Mouse (Mus musculus) kidney, embryonic 16.5 days (tissue): ENCODE measurements around the gene Kirrel3. TPM values are rescaled to one million over a fixed set of nuclear protein-coding genes. Genes with fewer than 3 reads are reported as not detected.

Experiments
- ATAC-seq: fragments of 200-750 bp; cut with Nextera tagmentation; 2 replicates; pipeline ENCODE4 v1.8.0; 2017; ENCODE audit warnings: moderate TSS enrichment; ENCODE audit not compliant: low FRiP score, low TSS enrichment
- H3K27ac ChIP-seq: fragments of 300-500 bp; sonication (generic); 2 replicates; pipeline ENCODE4 v1.5.1; 2014; ENCODE audit warnings: low read length
- H3K27me3 ChIP-seq: fragments of 300-500 bp; sonication (generic); 2 replicates; pipeline ENCODE4 v1.6.1; 2014; ENCODE audit warnings: low read length, control low read depth, mixed read lengths; ENCODE audit not compliant: insufficient read depth
- H3K36me3 ChIP-seq: fragments of 300-500 bp; sonication (generic); 2 replicates; pipeline ENCODE4 v1.6.1; 2014; ENCODE audit warnings: low read length, control low read depth, mixed read lengths; ENCODE audit not compliant: insufficient read depth
- H3K4me1 ChIP-seq: fragments of 300-500 bp; sonication (generic); 2 replicates; pipeline ENCODE4 v1.6.1; 2014; ENCODE audit warnings: low read length, control low read depth, mixed read lengths; ENCODE audit not compliant: insufficient read depth
- H3K4me2 ChIP-seq: fragments of 300-500 bp; sonication (generic); replicated peaks from 2 replicates; pipeline ENCODE4 v1.6.1; 2014; ENCODE audit warnings: low read depth, low read length
- H3K4me3 ChIP-seq: fragments of 300-500 bp; sonication (generic); 2 replicates; pipeline ENCODE4 v1.5.1; 2014; ENCODE audit warnings: mild to moderate bottlenecking, low read length
- H3K9ac ChIP-seq: fragments of 300-500 bp; sonication (generic); replicated peaks from 2 replicates; pipeline ENCODE4 v1.6.1; 2014; ENCODE audit warnings: low read length
- H3K9me3 ChIP-seq: fragments of 300-500 bp; sonication (generic); 2 replicates; pipeline ENCODE4 v1.6.1; 2016; ENCODE audit warnings: low read length, control low read depth
- WGBS: fragments of 180-500 bp; shearing (Covaris S2); extraction: QIAGEN DNeasy Blood & Tissue Kit; methylation state at CpG from one replicate; pipeline ENCODE4 v1.1.7; 2014; 5-methylcytosine and 5-hydroxymethylcytosine counted together
- polyA plus RNA-seq: library from polyadenylated mRNA; unstranded; fragments of >200 nt; fragmentation: Nextera tagmentation; extraction: Ambion mirVana; gene quantifications from 2 replicates; pipeline ENCODE4 v1.2.1, GENCODE M21; 2015

Gene Kirrel3
- polyA plus RNA-seq, 1 experiment from 2014 or later: 2.6 TPM

DNA sequence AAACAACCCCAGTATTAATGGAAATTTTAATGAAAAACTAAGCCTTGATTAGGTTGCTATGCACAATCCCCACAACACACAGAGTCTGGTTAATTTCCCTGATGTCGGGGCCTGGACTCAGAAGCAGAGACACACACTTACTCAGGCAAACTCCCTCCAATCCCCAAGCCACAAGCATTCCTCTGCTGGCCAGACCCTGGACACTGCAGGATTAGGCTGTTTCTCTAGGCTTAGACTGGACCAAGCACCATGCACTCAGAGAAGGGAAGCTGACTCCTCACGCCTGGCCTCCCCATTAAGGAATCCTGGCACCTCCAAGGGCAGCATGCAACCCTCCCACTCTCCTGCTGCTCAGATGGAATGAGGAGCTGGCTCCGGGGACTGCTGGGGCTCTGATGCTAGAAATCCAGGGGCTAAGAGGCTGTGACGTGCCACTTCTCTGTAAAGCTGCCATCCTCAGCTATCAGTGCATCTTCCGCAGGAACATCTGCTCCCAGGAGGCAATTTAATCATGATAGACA is 324.4 kb downstream of the Kirrel3 start:
- no peak overlapping the region for H3K27ac ChIP-seq
- H3K9me3 ChIP-seq: no peaks in the 10 kb centered on the region
- H3K4me2 ChIP-seq: no peak overlapping the region
- no peak overlapping the region for H3K4me3 ChIP-seq
- no peaks in the 10 kb centered on the region for H3K36me3 ChIP-seq
- WGBS: 66% methylated on average over 5 of the region's 5 CpGs
- no peaks in the 10 kb centered on the region for H3K4me1 ChIP-seq
- no peaks in the 10 kb centered on the region for H3K27me3 ChIP-seq
- H3K9ac ChIP-seq: no peak overlapping the region
- no peak for ATAC-seq

DNA sequence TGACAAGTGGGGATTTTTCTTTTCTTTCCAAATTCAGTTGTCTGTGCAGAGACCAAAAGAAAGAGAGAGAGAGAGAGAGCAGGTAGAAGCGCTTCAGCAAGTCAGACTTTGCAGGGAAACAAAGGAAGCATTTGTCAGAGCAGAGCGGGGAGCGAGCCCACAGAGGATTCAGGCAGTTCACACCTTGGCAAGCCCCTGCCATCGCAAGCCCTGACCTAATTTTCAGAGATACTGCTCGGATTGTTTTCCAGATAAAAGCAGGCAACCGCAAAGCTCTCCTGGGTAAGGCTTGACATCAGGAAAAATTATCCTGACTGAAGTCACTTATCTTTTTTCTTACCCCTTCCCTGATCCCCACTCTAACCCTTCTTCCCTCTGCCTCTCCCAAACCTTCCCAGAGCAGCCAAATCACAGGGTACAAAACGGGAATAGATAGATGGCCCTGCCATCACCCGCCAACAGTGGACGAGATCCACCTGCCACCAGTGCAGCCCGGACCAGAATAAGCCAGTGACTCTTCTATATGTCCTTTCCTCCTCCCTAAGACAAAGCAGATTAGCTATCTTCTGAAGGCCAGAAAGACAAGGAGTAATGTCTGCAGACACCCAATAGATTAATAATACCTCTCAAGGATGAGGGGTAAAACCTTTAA is 332.8 kb downstream of the Kirrel3 start:
- Histone ChIP-seq H3K36me3 (no peaks in the 10 kb centered on the region), H3K27me3 (no peaks in the 10 kb centered on the region), H3K4me1 (no peaks in the 10 kb centered on the region), H3K27ac (no peak overlapping the region), H3K9ac (no peak overlapping the region), H3K4me3 (no peak overlapping the region), H3K4me2 (no peak overlapping the region), H3K9me3 (no peaks in the 10 kb centered on the region)
- 27% methylated on average over 10 of the region's 10 CpGs for WGBS
- no peak for ATAC-seq

DNA sequence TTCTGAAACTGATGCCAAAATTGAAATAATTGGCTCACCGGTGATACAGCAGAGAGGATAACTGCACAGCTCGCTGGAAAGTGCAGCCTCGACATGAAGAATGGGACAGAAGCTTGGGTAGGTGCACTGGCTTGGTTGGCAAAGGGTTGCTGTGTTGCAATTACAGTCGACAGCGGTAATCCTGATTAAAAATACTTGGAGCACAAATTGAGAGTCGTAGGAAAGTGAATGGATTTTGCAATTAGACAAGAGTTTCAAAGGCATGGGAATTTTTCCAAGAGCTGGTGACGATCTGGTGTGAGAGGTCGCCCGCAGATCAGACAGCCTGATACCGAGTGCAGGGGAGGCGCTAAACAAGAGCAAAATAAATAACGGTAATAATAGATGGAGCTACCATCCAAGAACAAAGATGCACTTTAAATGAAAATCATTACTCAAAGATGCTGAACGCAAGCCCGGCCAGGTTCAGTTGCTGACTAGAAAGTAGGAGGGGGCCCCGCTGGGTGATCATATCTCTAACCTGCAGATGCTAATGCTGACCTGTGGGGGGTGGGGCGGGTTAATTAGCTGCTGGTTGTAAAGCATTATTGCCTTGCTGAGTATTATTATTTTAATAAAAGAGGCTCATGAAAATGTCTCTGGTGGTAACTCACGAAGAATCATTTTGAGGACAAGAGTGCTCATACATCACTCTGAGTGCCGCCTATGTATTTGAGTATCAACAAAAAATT is 338.8 kb downstream of the Kirrel3 start:
- no peaks in the 10 kb centered on the region for H3K36me3 ChIP-seq
- no peaks in the 10 kb centered on the region for H3K9me3 ChIP-seq
- H3K27ac ChIP-seq: no peak overlapping the region
- H3K27me3 ChIP-seq: no peaks in the 10 kb centered on the region
- H3K4me1 ChIP-seq: peaks cover 6% of the 10 kb centered on the region
- H3K4me3 ChIP-seq: no peak overlapping the region
- H3K9ac ChIP-seq: no peak overlapping the region
- WGBS: 47% methylated on average over 18 of the region's 18 CpGs
- H3K4me2 ChIP-seq: no peak overlapping the region
- no peak for ATAC-seq

DNA sequence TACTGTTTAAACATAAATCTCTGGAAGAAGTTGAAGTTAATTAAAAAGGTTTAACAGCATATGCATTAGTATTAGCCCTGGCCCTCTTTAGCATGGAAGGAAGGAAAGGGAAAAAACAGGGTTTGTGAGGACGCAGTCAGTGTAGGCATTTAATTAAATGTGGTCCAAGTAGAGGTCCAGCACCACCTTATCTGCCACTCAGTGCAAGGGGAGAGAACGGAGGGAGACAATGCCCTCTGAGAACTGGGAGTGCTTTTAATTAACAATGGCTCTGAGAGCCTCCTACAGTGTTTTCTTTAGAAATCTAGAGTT is 339.4 kb downstream of the Kirrel3 start:
- Histone ChIP-seq H3K36me3 (no peaks in the 10 kb centered on the region), H3K9me3 (no peaks in the 10 kb centered on the region), H3K4me3 (no peak overlapping the region), H3K9ac (no peak overlapping the region), H3K27me3 (no peaks in the 10 kb centered on the region), H3K4me1 (peaks cover 6% of the 10 kb centered on the region), H3K4me2 (no peak overlapping the region), H3K27ac (no peak overlapping the region)
- ATAC-seq: no peak; the same call in 1 of the 2 replicates
- 20% methylated on average over 2 of the region's 2 CpGs for WGBS

- Histone ChIP-seq H3K27me3 (no peaks in the 10 kb centered on the region), H3K4me2 (no peak overlapping the region), H3K9me3 (no peaks in the 10 kb centered on the region), H3K4me3 (no peak overlapping the region), H3K27ac (no peak overlapping the region), H3K9ac (no peak overlapping the region), H3K4me1 (peaks cover 6% of the 10 kb centered on the region), H3K36me3 (no peaks in the 10 kb centered on the region)
- 49% methylated on average over 11 of the region's 11 CpGs for WGBS
- ATAC-seq: no peak
Observed at GRCm38 (mm10) chr9:34825402-34826008, 339.8 kb downstream of the Kirrel3 start.

DNA sequence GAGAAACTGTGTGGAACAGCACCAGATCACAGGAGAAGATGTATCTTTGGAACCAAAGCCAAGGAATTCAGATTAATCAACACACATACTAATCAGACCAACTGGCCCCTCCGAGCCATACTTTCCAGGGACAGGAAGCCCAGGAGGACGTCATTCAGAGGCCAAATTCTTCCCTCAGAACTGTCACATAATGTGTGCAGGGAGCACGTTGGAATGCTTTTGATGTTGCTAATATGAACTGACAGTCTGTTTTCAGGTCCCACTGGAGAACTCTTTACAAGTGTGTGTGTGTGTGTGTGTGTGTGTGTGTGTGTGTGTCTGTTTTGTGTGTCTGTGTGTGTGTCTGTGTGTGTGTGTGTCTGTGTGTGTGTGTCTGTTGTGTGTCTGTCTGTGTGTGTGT is 345.0 kb downstream of the Kirrel3 start:
- H3K27ac ChIP-seq: no peak overlapping the region
- no peaks in the 10 kb centered on the region for H3K4me1 ChIP-seq
- WGBS: 40% methylated on average over 3 of the region's 3 CpGs
- no peaks in the 10 kb centered on the region for H3K27me3 ChIP-seq
- H3K9ac ChIP-seq: no peak overlapping the region
- no peak overlapping the region for H3K4me3 ChIP-seq
- H3K36me3 ChIP-seq: no peaks in the 10 kb centered on the region
- no peaks in the 10 kb centered on the region for H3K9me3 ChIP-seq
- ATAC-seq: no peak
- H3K4me2 ChIP-seq: no peak overlapping the region

DNA sequence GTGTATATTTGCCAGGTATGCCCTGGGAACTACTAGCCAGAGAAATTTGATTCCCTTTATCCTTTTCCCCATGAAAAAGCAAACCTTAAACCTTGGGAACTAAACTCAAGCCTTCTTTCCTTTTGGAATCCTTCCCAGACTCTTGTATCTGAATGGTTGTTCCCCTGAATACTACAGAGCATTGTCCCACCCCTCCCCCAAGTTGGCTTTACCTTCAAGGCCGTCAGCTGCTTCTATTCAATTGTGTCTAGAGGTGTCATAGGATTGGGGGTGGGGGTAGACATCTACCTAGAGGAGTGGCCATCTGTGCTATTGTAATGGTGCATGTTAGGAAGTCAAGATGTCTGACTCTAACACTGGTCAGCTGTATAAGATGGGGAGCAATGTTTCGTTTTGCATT is 351.1 kb downstream of the Kirrel3 start:
- ATAC-seq: no peak
- Histone ChIP-seq H3K4me2 (no peak overlapping the region), H3K4me3 (no peak overlapping the region), H3K27ac (no peak overlapping the region), H3K27me3 (no peaks in the 10 kb centered on the region), H3K9ac (no peak overlapping the region), H3K9me3 (no peaks in the 10 kb centered on the region), H3K4me1 (no peaks in the 10 kb centered on the region), H3K36me3 (no peaks in the 10 kb centered on the region)
- 76% methylated on average over 2 of the region's 2 CpGs for WGBS

DNA sequence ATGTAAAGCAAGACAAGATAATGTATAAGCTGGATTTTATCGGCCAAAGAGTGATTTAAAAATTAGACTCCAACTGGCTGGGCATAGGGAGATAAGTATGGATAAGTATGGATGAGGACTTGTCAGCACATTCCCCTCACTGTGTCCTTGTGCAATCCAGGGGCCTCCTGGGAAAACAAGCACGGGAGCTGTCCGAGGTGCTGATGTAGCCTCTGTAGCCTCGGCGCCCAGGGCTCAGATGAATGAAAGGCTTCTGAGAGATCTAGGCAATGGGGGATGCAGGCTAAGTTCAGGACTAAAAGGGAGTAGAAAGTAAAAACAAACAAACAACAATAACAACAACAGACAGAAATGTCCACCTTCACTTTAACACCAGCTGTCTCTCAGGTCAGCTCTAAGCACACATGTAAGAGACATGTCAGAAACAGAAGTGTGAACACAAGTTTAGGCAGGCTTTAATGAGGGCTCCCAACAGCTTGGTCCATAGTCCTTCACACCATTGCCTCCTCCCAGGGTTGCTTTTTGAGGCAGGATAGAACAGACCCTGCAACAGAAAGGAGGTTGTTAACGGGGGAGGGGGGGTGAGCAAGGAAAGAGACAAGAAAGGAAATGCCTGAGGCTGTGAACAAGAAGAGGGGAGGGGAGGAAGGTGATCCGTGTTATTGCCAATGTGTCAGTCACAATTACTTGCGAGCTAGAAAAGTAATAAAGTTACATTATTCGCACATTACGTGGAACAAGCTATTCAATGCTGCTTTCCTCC is 352.2 kb downstream of the Kirrel3 start:
- 38% methylated on average over 10 of the region's 10 CpGs for WGBS
- H3K36me3 ChIP-seq: no peaks in the 10 kb centered on the region
- H3K27ac ChIP-seq: no peak overlapping the region
- no peak overlapping the region for H3K4me3 ChIP-seq
- ATAC-seq: no peak
- no peak overlapping the region for H3K9ac ChIP-seq
- H3K4me2 ChIP-seq: no peak overlapping the region
- no peaks in the 10 kb centered on the region for H3K4me1 ChIP-seq
- no peaks in the 10 kb centered on the region for H3K9me3 ChIP-seq
- no peaks in the 10 kb centered on the region for H3K27me3 ChIP-seq

DNA sequence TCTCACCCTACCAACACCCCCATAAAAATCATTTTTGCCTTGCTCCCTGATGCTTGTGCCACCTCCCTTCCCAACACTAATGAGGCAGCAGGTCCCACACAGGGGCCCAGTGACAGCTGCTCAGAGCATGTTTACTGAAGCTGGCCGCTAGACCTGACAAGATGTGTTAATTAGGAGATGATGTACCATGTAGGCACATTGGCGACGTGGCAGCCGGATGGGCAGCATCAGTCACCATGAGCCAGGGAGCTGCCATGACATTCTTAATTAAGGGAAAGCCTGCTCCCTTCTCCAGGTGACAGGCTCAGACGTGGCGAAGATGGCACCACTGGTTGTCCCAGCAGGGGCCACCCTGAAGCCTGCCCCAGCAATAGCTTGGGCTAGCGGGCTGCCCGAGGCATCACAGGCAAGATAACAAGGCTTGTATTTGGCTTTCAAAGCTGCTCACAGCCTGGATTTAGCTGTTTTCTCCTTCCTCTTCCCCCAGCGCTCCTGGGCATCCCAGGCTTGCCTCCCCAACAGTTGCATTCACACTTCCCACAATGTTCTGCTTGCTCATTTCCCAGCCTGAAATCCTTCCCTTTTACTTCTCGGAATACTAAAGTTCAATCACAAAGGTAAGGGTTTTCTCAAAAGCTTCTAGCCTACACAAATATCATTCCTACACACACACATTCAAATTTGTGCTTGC is 357.7 kb downstream of the Kirrel3 start:
- Histone ChIP-seq H3K9ac (no peak overlapping the region), H3K36me3 (no peaks in the 10 kb centered on the region), H3K4me2 (no peak overlapping the region), H3K4me1 (no peaks in the 10 kb centered on the region), H3K4me3 (no peak overlapping the region), H3K27me3 (no peaks in the 10 kb centered on the region), H3K27ac (no peak overlapping the region), H3K9me3 (no peaks in the 10 kb centered on the region)
- WGBS: 84% methylated on average over 10 of the region's 10 CpGs
- no peak for ATAC-seq
